Mouse (Mus musculus) induced T-regulatory cell, adult 2 months (primary cell): ENCODE measurements at regions not wholly inside any gene's neighbourhood (a gene's known extent, or its start where the extent isn't known, plus 50 kb on each side); places are given as distances from the start of the nearest gene placed in this dataset.
"Not testable (repeated sequence)": the region's sequence is repeated elsewhere in the genome, so short reads cannot be mapped to it uniquely, and the experiment has no call there.

Source experiments
- DNase-seq: peaks from one replicate; pipeline ENCODE4 v3.0.0-alpha.2; 2012; ENCODE audit warnings: low read depth

DNA sequence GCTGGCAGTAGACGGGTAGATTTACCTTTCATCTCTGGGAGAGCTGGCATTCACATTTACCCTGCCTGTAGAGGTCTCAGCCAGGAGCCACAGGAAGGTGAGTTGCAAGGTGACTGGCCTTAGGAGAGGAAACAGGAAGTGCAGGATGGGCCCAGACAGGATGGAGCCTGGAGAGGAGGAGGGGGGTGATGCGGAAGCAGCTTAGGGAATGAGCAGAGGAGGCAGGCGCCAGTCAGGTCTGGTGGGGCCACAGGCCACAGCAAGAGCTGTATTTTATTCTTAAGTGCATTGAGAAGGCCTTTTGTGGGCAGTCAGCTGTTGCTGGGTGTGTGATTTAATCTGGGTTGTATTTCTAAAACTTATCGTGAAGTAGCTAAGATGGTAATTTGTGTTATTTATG is 108.2 kb upstream of the Nxpe4 start:
- no peak for DNase-seq

DNA sequence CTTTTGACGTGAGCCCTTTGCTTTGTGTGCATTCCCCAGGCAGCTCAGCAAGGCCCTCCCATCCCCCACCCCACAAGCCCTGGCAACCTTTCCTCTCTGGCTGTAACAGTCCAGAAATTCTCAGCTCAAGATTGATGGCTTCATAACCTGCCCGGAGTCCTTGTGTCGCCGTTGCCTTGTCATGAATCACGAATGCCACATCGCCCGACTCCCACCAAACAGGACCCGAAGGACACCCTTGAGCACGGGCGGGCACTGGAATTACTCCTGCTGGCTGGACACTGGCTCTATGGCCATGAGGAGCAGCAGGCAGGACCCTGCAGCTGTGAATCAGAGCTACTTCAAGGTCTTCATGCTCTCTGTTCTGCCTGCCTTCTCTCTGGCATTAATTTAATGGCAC is 106.6 kb upstream of the Nxpe4 start:
- DNase-seq, result no peak

DNA sequence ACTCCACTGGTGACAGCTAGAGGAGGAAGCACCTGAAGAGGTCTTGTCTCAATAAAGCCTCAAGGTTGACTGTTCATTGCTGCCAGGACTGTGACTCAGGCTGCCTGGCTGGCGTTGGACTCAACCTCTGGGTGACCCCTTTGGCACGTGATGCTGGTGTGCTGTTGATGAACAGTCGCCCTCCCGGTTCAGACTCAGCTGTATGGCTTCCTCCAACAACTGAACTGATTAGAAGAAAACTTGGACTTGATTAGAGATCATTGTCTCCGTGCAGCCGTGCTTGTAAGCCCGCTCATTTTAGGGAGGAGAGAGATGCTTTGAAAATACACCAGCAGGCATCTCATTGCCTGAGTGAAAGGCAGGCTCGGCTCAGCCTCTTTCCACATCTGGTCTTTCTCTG is 103.2 kb upstream of the Nxpe4 start:
- DNase-seq, result no peak

DNA sequence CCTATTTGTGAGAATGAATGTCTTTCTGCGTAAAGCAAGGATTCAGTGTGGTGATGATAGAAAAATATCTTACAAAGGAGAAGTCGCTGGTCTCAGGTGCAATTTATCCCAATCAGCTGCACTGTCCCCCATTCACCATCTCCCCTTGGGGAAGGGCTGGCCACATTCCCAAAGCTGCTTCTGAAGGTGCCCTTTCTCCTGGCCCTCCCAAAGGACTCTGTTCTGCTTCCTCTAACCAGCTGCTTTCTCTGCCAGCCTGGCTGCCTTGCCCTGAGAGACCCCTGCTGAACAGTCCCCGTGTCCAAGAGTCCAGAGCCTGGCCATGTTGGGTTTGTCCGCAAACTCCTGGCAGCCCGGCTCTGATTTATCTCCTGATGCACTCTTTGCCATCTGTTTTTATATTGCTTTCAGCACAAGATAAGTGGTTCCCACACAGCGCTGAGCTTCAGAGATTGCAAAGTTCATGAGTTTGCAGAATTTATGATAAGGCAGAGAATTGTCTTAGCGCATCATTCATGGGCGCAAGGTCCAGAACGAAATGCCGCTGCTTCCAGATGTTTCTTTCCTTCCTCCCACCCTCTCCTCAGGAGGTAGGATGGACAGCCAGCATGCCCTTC is 102.2 kb upstream of the Nxpe4 start:
- no peak for DNase-seq

DNA sequence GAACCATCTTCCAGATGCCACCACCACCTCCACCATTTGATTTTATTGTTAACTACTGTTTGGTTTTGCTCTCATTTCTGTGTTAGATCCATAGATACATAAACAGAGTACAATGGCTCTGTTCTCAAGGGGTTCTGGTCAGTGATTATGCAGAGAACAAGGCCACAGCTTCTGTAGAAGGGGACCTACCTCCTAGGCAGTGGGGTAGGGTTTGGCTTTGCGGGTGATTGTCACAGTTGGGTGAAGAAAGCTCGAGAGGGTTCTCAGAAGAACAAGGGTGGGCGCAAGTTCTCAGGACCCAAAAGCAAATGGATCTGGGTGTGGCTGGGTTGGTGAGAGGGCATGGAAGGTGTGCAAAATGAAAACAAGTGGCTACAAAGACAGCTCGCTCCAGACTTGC is 100.8 kb upstream of the Nxpe4 start:
- DNase-seq, result no peak

DNA sequence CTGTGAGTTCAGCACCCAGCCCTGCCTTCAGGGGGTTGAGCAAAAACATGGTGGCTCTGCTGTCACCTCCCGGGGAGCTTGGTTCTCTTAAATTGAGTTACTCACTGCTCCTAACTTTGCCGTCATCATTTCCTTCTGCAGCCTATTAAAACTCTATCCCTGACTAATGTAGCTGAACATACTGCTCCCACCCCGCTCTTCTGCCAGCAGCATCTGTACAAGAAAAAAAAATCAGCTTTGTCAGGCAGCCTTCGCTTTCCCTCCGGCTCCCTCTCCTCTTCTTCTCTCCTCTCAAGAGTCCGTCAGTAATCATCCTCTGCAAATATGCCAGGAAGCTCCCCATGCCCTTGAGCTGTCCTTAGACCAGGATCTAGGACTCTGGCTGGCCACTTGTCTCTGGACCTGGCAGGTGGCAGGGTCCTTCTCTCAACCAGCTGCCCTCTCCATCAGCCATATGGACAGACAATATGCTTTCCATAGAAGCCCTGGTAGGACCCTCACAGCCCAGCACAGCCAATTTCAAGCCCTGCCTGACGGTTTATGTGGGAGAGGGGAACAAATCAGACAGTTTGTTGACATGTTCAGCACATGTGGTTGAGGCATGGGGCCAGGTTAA is 95.0 kb upstream of the Nxpe4 start:
- no peak for DNase-seq

DNA sequence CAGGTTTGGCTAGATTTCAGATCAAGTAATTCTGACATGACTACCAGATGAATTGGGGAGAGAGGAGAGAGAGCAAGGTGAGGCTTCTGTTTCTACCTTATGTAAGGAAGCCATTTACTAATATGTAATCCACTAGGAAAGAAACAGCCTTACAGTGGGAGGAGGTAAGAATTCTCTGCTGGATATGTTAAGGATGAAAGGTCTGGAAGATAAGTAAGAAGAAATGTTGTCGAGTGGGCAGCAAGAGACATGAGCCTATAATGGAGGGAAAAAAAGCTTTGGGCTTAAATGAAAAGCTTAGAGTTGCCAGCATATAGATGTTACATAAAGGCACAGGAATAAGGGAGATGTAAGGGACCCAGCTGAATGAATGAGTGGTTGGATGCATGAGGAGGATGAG is 89.2 kb upstream of the Nxpe4 start:
- no peak for DNase-seq

DNA sequence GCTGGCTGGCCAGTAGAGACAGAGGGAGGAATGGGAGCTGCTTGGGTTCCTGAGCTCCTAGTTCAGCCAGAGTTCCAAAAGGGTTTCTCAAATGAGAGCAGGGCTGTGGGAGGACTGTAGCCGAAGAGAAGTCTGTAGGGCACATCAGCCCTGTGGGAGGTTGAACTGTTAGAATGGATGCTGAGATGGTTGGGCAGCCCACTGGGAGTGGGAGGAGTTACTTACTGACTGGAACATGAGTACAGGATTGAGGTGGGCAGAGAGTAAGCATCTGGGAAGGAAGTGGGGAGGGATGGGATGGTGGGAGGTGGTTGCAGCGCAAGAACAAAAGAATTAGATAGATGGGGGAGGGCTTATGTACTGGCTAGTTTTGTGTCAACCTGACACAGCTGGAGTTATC is 88.7 kb upstream of the Nxpe4 start:
- no peak for DNase-seq

DNA sequence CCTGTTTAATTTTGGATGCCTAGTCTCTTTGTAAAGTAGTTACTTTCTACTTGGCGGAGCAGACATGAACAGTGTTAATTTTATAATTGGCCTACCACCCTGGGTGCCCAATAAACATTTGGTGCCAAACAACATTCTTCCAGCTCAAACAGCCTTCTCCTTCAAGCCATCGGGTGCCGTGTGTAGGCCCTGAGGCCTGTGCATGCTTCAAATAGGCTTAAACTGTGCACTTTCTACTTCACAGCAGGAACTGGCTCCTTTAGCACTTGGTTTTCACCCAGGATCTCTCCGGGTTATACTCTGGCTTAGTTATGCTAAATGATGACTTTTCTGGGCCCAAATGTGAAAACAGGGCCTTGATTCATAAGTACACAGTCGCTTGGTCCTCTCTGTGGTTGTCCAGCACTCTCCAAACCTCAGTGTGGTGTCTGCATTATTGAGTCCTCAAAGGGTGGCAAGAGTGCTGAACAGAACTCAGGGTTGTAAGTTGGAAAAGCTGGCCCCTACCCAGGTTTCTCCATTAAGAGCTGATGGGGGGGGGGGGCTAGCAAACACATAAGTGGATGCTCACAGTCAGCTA is 86.1 kb upstream of the Nxpe4 start:
- no peak for DNase-seq

DNA sequence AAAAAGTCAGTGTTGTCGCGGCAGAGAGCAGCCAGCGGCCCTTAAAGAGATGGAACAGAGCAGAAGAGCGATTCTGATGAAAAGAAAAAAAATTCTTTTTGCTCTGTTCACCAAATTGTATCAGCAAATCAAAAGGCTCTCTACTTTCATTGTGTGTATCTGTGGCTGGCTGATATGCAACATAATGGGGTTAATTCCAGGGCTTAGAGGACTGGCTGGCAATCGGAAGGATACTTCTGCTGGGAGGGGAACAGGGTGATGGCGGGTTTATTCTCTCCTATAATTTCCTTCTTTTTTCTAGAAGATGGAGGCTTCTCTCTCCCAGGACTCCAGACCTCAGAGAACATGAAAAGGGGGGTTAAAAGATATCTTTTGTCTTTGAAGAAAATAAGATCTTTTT is 79.4 kb upstream of the Nxpe4 start:
- no peak for DNase-seq

DNA sequence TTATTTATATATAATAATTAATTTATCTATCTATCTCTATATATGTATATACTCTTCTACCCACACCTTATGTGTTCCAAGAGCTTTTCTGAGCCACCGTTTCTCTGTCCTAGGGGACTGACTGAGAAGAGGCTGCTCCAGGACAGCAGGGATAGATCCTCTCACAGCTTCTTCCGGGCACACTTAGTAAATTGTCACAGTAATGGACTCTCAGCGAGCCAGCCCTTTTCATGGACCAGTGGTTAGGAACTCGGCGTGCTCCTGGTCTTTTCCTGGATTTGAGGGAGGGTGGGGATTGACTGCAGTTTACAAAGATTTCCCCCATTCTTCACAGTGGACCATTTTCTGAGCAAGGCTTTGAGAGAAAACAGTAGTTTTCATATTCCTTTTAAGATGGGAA is 77.6 kb upstream of the Nxpe4 start:
- DNase-seq, result not testable (repeated sequence)

DNA sequence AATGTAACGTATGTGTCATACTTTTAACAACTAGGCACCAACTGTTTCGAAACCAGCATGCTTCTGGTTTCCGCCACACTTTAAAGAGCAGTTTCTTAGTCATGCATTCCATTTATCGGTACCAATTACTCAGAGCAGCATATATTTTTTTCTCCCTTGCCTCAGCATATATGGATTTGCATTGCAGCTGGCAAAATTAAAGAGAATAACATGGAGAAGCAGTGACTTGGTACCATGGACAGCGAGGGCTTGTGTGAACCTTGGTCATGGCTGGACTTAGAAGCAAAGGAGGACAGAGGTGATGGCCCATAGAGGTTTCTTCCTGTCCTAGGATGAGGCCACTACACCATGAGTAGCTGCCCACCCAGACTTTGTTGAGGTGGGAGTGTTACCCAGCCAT is 72.2 kb upstream of the Nxpe4 start:
- DNase-seq, result no peak

DNA sequence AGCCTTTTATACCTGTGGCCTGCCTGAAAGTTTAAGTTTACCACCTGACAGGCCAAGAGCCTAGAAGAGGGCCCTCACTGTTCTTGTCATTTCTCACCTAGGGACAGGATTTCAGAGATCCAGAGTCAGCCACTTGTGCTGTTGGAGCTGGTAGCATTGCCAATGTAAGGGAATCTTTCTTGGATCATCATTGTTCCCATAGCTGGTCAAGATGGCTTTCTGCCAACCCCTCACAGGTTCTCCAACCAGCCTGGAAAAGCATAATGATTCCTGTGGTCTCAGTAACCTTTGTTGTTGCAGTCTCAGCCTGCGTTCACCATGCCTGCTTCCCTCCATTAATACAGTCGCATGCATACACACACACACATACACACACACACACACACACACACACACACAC is 67.1 kb upstream of the Nxpe4 start:
- no peak for DNase-seq

DNA sequence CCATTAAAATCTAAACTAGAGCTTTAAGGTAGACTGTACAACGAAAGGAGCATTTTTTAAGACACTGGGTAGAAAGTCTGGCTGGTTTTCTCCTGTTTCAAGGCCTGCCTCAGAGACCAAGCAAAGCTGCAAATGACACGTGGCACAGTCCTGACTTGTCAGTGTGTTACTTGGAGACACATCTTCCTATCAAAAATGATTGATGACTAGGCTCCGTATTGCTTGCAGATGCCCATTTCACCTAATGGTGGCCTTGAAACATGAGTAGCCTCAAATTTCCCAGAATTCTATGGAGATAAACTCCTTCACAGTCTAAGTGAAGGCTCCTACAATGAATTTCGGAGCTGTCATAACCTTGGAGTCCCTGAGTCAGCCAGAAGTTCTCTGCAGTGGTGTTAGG is 62.0 kb upstream of the Nxpe4 start:
- no peak for DNase-seq

DNA sequence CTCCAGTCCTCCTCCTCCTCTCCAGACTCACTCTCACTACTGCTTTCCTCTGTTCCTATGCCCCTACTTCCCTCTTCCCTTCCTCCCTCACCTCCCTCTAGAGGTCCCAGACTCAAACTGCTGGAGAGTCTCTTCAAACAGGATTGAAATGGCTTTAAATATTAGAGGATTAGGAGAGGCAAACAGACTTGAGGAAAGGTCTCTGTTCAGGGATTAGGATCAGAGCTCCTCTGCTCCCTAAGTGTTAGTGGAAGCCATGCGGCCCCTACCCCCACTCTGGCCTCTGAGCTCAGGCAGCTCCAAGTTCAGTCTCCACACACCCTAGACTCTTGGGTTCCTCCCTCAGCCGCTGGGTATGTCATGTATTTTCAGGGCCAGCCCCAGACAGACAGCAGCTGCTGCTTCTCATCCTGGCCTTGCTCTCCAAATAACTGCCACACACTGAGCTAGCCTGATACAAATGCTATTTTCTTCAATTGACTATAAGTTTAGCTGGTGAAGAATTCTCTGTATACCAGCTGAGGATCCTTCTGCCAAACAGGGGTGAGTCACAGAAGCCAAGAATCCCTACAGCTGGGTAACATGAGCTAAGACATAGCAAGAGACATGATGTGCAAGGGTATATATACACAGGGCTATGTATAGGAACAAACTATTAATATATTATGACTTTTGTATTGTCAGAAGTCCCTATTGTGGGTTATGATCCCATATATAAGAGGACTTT is 55.2 kb upstream of the Nxpe4 start:
- DNase-seq, result no peak

DNA sequence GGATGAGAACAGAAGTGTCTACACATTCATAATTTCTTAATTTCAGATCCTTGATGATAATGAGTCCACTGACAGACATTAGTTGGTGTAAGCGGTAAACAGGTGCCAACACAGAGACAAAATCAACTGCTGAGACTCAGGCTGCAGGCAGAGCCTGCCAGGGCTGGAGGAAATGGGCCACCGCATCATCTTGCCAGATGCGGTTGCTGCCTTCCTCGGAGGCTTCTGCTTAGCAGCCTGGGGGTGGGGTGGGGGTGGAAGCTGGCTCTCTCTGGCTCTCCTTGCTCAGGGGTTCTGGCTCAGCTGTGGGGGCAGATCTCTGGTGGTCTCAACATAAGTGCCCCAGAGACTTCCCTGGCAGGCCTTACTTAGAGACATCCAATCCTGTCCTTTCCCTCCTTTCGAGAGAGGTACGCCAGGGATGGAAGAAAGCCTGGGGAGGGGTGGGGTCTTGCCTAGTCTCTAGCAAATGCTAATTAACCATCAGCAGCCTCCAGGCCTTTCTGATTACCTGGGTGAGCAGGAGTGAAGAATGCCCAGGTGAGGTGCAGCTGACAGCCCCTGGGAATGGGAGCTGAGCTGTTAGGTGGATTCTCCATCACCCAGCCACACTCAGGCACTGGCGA is 52.7 kb upstream of the Nxpe4 start:
- no peak for DNase-seq

DNA sequence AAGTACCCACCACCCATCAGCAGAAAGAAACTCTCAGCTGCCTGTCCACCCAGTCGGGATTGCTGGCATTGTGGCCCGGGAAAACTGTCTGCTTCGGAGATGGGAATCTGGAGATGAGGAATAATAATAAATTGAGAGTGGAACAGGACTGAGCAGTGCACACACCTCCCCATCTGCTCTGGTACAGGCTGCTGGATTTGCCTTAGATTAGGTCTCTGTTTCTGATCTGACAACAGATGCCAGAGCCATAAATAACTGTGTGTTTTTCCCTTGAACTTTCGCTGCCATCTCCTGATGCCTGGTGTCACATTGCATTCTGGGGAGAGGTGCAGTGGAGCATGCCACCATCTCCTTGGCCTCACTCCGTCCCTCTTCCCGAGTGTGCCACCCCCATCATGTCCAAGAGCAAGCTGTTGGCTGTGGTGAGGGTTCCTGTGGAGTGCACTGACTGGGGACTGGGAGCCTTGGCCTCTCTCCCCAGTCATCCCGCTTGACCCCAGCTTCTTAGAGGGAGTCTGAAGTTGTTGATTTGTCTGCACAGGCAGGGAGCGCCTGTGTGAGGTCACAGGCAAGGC is 50.4 kb upstream of the Nxpe4 start:
- no peak for DNase-seq
